Mouse (Mus musculus) hindbrain, embryonic 15.5 days (tissue): ENCODE results near the gene Kat14. TPM values are rescaled to one million over a fixed set of nuclear protein-coding genes. Genes with fewer than 3 reads are reported as not detected.

Experiments used
- ATAC-seq: fragments of 200-750 bp; cut with Nextera tagmentation; 2 replicates; pipeline ENCODE4 v1.8.0; 2017; ENCODE audit warnings: low read depth, moderate number of reproducible peaks, moderate TSS enrichment; ENCODE audit not compliant: low FRiP score
- H3K27ac ChIP-seq: fragments of 300-500 bp; sonication (generic); replicated peaks from 2 replicates; pipeline ENCODE4 v1.5.1; 2015; ENCODE audit warnings: mild to moderate bottlenecking, inconsistent platforms
- H3K27me3 ChIP-seq: fragments of 300-500 bp; sonication (generic); 2 replicates; pipeline ENCODE4 v1.6.1; 2015; ENCODE audit warnings: control low read depth, inconsistent platforms
- H3K36me3 ChIP-seq: fragments of 300-500 bp; sonication (generic); 2 replicates; pipeline ENCODE4 v1.6.1; 2015; ENCODE audit warnings: control low read depth, inconsistent platforms
- H3K4me1 ChIP-seq: fragments of 300-500 bp; sonication (generic); replicated peaks from 2 replicates; pipeline ENCODE4 v1.6.1; 2015; ENCODE audit warnings: control low read depth, inconsistent platforms
- H3K4me2 ChIP-seq: fragments of 300-500 bp; sonication (generic); 2 replicates; pipeline ENCODE4 v1.6.1; 2015; ENCODE audit warnings: moderate library complexity, mild to moderate bottlenecking, inconsistent platforms
- H3K4me3 ChIP-seq: fragments of 300-500 bp; sonication (generic); 2 replicates; pipeline ENCODE4 v1.5.1; 2015; ENCODE audit warnings: mild to moderate bottlenecking, inconsistent platforms
- H3K9ac ChIP-seq: fragments of 300-500 bp; sonication (generic); 2 replicates; pipeline ENCODE4 v1.6.1; 2015; ENCODE audit warnings: inconsistent platforms
- H3K9me3 ChIP-seq: fragments of 300-500 bp; sonication (generic); 2 replicates; pipeline ENCODE4 v1.6.1; 2016; ENCODE audit warnings: control low read depth, inconsistent platforms
- WGBS: fragments of 180-500 bp; shearing (Covaris S2); methylation state at CpG from one replicate; pipeline ENCODE4 v1.1.7; 2015; 5-methylcytosine and 5-hydroxymethylcytosine counted together
- polyA plus RNA-seq: library from polyadenylated mRNA; unstranded; fragments of >200 nt; fragmentation: Nextera tagmentation; extraction: Ambion mirVana; gene quantifications from 2 replicates; pipeline ENCODE4 v1.2.1, GENCODE M21; 2015

Gene Kat14
- polyA plus RNA-seq, 1 experiment from 2014 or later, result 28.7 TPM

DNA sequence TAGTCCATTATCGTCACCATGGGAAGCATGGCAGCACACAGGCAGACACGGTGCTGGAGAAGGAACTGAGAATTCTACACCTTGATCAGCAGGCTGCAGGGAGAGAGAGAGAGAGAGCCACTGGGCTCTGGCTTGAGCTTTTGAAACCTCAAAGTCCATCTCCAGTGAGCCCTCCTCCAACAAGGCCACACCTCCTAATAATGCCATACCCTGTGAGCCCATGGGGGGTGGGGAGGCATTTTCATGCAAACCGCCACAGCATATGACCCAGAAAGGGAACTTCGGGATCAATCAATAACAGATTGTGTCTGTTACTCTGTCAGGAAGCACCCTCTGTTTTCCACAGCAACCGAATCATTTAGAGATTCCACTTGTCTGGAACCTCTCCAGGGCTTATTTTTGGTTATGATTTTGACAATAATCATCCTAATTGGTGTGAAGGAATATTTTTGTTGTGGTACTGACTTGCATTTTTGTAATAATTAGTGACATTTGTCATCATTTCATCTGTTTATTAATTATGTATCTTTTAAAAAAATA lies 62.6 kb downstream of the Kat14 start:
- Histone ChIP-seq H3K27me3 (no peaks in the 10 kb centered on the region), H3K4me1 (no peaks in the 10 kb centered on the region), H3K9me3 (no peaks in the 10 kb centered on the region), H3K9ac (no peak overlapping the region), H3K27ac (no peak overlapping the region), H3K36me3 (no peaks in the 10 kb centered on the region), H3K4me2 (no peak overlapping the region), H3K4me3 (no peak overlapping the region)
- WGBS, result 76% methylated on average over 5 of the region's 5 CpGs
- ATAC-seq, result no peak

- H3K27ac ChIP-seq, result no peak overlapping the region
- no peak for ATAC-seq
- no peak overlapping the region for H3K4me3 ChIP-seq
- no peaks in the 10 kb centered on the region for H3K36me3 ChIP-seq
- H3K4me2 ChIP-seq, result no peak overlapping the region
- no peaks in the 10 kb centered on the region for H3K4me1 ChIP-seq
- H3K27me3 ChIP-seq, result no peaks in the 10 kb centered on the region
- H3K9ac ChIP-seq, result no peak overlapping the region
- H3K9me3 ChIP-seq, result no peaks in the 10 kb centered on the region
- WGBS, result 65% methylated on average over 10 of the region's 10 CpGs
Observed at GRCm38 (mm10) chr2:144435679-144436078, 66.9 kb downstream of the Kat14 start.

DNA sequence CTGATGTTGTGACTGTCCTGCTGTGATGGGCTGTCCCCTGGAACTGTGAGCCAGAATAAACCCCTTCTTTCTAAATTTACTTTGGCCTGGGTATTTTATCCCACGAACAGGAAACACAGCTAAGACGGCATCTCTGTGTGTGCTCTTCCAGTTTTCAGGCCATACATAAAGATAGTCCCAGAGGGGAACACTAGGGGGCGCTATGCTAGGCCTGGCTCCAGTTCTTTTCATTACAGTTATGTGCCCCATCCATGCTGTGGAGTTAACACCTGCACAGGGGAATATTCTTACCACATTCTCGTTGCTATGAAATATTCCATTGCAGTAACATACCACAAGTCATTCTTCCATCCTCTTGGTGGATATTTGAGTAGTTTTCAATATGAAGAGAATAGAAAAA lies 69.6 kb downstream of the Kat14 start:
- no peak for ATAC-seq
- Histone ChIP-seq H3K4me3 (no peak overlapping the region), H3K36me3 (no peaks in the 10 kb centered on the region), H3K27me3 (no peaks in the 10 kb centered on the region), H3K4me2 (no peak overlapping the region), H3K27ac (no peak overlapping the region), H3K9me3 (no peaks in the 10 kb centered on the region), H3K4me1 (no peaks in the 10 kb centered on the region), H3K9ac (no peak overlapping the region)
- WGBS, result 62% methylated on average over 4 of the region's 4 CpGs

DNA sequence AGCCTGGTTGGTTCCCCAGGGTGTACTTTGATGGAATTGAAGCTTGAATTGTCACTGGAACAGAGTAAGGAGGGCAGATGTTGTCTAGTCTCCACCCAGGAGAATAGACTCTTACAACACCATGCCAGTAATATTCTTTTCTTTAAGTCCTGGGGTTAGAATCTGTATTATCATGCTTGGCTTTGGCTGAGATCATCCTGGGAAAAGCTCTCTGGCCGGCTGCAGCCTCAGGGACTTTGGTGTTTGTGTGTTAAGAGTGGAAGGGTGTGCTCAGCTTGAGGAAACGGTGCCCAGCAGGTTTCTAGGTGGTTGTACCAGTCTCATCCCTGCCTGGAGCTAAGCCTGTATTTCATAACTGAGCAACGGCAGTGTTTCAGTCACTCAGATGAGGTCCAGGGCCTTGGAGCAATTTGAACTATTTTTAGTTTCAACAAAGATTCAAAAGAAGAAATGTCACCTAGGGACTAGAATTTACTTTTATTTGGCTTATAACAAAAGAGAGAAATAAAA lies 70.5 kb downstream of the Kat14 start:
- Histone ChIP-seq H3K4me2 (no peak overlapping the region), H3K4me1 (no peaks in the 10 kb centered on the region), H3K9me3 (no peaks in the 10 kb centered on the region), H3K27ac (no peak overlapping the region), H3K27me3 (no peaks in the 10 kb centered on the region), H3K4me3 (no peak overlapping the region), H3K9ac (no peak overlapping the region), H3K36me3 (no peaks in the 10 kb centered on the region)
- 79% methylated on average over 3 of the region's 3 CpGs for WGBS
- ATAC-seq, result no peak

- Histone ChIP-seq H3K4me3 (no peak overlapping the region), H3K27me3 (no peaks in the 10 kb centered on the region), H3K27ac (no peak overlapping the region), H3K4me1 (no peaks in the 10 kb centered on the region), H3K36me3 (no peaks in the 10 kb centered on the region), H3K4me2 (no peak overlapping the region), H3K9me3 (no peaks in the 10 kb centered on the region), H3K9ac (no peak overlapping the region)
- 79% methylated on average over 11 of the region's 11 CpGs for WGBS
- ATAC-seq, result peak; percentile 54; the same call in 1 of the 2 replicates
Observed at GRCm38 (mm10) chr2:144441386-144441915, 72.7 kb downstream of the Kat14 start.

DNA sequence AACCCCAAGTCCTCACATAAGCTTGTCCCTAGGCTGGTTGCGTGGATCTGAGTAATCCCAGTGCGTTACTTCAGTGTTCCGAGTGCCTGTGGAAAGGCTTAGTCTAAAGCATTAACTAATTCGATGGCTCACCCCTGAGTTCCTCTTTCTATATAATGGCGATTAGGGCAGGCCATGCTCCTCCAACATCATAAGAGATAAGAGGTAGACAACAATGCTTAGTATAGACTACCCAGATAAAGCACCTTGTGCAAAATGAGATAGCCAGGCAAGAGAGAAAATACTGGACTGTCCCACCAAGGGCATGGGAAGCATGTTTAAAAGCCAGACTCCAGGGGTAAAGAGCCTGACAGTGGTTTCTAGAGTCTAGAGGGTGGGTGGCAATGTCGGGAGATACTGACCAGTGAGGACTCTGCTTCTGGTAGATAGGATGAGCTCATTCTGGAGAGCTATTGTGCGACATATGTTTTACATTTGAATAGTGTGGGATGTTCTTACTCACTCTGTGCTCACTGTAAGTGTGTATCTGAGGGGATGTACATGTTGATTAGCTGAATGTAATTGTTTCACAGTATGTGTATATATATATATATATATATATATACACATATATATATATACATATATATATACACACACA lies 77.7 kb downstream of the Kat14 start:
- no peak overlapping the region for H3K9ac ChIP-seq
- no peak overlapping the region for H3K4me3 ChIP-seq
- H3K4me2 ChIP-seq, result no peak overlapping the region
- no peak overlapping the region for H3K27ac ChIP-seq
- no peaks in the 10 kb centered on the region for H3K4me1 ChIP-seq
- 81% methylated on average over 7 of the region's 7 CpGs for WGBS
- no peaks in the 10 kb centered on the region for H3K36me3 ChIP-seq
- no peaks in the 10 kb centered on the region for H3K27me3 ChIP-seq
- ATAC-seq, result no peak
- H3K9me3 ChIP-seq, result no peaks in the 10 kb centered on the region

DNA sequence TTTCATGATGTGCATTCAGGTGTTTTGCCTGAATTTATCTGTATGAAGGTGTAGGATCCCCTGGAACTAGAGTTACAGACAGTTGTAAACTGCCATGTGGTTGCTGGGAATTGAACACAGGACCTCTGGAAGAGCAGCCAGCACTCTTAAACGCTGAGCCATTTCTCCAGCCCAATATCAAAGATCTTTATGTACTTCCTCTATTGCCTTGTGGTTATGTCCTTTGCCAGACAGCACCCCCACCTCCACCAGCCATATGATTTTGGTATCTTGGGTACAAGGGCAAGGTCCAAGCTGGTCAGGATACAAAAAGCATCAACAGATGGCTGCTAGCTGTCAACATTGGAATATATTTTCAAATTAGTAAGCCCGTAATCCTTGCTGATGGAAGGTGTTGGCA lies 81.6 kb downstream of the Kat14 start:
- Histone ChIP-seq H3K9ac (no peak overlapping the region), H3K27ac (no peak overlapping the region), H3K4me2 (no peak overlapping the region), H3K4me1 (no peaks in the 10 kb centered on the region), H3K36me3 (no peaks in the 10 kb centered on the region), H3K27me3 (0 out of 2 replicates have a peak, but pooled peaks cover 5% of the 10 kb centered on the region), H3K9me3 (no peaks in the 10 kb centered on the region), H3K4me3 (no peak overlapping the region)
- no peak for ATAC-seq
- 82% methylated on average over 2 of the region's 2 CpGs for WGBS

GRCm38 (mm10) chr2:144452364-144453008 lies 83.7 kb downstream of the Kat14 start:
- peak; percentile 61; the same call in 1 of the 2 replicates for ATAC-seq
- no peak overlapping the region for H3K4me2 ChIP-seq
- no peaks in the 10 kb centered on the region for H3K4me1 ChIP-seq
- no peaks in the 10 kb centered on the region for H3K9me3 ChIP-seq
- H3K36me3 ChIP-seq, result no peaks in the 10 kb centered on the region
- H3K27ac ChIP-seq, result no peak overlapping the region
- H3K9ac ChIP-seq, result no peak overlapping the region
- peaks cover 17% of the 10 kb centered on the region for H3K27me3 ChIP-seq
- H3K4me3 ChIP-seq, result no peak overlapping the region
- 16% methylated on average over 8 of the region's 8 CpGs for WGBS

Other genes starting within 250 kb of the Kat14 start
- 12.9 and 14.2 TPM in 2 replicates for gene Mgme1, start 98.3 kb upstream of the Kat14 start, polyA plus RNA-seq
- gene Snx5, start 98.1 kb upstream of the Kat14 start, polyA plus RNA-seq, result 67.6 and 68.1 TPM in 2 replicates
- not detected in 2 replicates for gene Ovol2, start 36.8 kb upstream of the Kat14 start, polyA plus RNA-seq
- gene Pet117, start within 50 bp of the Kat14 start, polyA plus RNA-seq, result 1.5 TPM in 1 of 2 replicates, not detected in the other
- 15.9 and 18.1 TPM in 2 replicates for gene Dzank1, start 158.4 kb downstream of the Kat14 start, polyA plus RNA-seq
- gene Polr3f, start 158.7 kb downstream of the Kat14 start, polyA plus RNA-seq, result 25.1 and 26.1 TPM in 2 replicates
- gene Rbbp9, start 181.9 kb downstream of the Kat14 start, polyA plus RNA-seq, result 50.6 and 51.5 TPM in 2 replicates
- 63.3 and 68.5 TPM in 2 replicates for gene Sec23b, start 187.2 kb downstream of the Kat14 start, polyA plus RNA-seq
- gene Smim26, start 225.1 kb downstream of the Kat14 start, polyA plus RNA-seq, result 54.9 and 62.2 TPM in 2 replicates
- 124 TPM in 2 replicates for gene Dtd1, start 230.9 kb downstream of the Kat14 start, polyA plus RNA-seq